Mouse (Mus musculus): ENCODE measurements around the gene Olfr898.

Gene Olfr898

GRCm38 (mm10) chr9:38348111-38348510 is at the start of gene Olfr898:
Gene Olfr898 (plus strand): TSS chr9:38348411.
- no peak for DNase-seq (ENCODE audit: low read depth, low spot score)

DNA sequence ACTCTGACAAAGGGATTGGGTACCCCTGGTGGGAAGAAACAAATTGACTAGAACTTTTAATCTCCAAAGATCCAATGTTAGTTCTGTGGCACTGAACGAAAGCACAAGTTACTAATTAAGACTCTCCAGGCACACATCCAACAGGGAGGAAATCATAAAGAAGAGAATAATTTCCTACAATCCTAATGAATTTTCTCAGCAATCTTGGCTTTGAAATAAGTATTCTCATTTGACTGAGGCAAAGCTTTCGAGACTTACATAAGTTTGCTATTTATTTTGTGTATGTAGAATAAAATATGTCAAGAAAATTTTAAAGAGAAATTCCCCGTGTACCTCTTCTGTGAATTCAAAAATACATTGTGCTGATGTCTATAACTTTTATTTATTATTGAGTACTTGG is 19.5 kb upstream of the Olfr898 start, which contains the start of gene Olfr25:
Olfr25 (plus strand) TSS at position 301 of the 400 bp plus-strand sequence.
- no peak for DNase-seq (ENCODE audit: low read depth, low spot score)

- no peak for DNase-seq (ENCODE audit: low read depth, low spot score)
Measured at GRCm38 (mm10) chr9:38366596-38366995, 18.4 kb downstream of the Olfr898 start, which contains the start of gene Olfr250. Gene Olfr250 (plus strand): TSS chr9:38366896.

GRCm38 (mm10) chr9:38376786-38377185 is 28.6 kb downstream of the Olfr898 start, which contains the start of gene Olfr251:
Gene Olfr251 (plus strand): TSS chr9:38377086.
- no peak for DNase-seq (ENCODE audit: low read depth, low spot score)

DNA sequence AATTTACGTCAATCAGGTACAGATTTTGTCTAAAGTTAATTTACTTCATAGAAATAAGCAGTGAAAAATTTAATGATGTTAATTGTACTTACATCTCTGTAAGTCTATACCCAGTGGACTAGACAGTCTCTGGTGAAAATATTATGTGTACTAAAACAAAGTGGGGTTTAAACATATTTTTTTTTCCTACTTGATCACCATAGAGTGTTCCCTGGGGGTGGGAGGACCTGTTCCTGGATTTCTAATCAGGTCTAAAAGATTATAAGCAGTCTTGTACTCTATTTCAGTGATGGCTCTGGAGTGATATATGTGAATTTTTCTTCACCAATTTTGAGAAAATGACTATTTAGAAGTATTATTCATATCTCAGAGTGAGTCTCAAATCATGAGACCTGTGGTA is 53.2 kb downstream of the Olfr898 start, which contains the start of gene Olfr147:
Olfr147 (plus strand) TSS at position 301 of the 400 bp plus-strand sequence.
- no peak for DNase-seq (ENCODE audit: low read depth, low spot score)
